Mouse (Mus musculus): ENCODE data around the gene Sirt7. TPM values are rescaled to one million over a fixed set of nuclear protein-coding genes. Genes with fewer than 3 reads are reported as not detected.
"Not testable (repeated sequence)": the region's sequence is repeated elsewhere in the genome, so short reads cannot be mapped to it uniquely, and the experiment has no call there.

Sirt7 gene
- polyA plus RNA-seq, 1 experiment from 2014 or later = 36.6 TPM

DNA sequence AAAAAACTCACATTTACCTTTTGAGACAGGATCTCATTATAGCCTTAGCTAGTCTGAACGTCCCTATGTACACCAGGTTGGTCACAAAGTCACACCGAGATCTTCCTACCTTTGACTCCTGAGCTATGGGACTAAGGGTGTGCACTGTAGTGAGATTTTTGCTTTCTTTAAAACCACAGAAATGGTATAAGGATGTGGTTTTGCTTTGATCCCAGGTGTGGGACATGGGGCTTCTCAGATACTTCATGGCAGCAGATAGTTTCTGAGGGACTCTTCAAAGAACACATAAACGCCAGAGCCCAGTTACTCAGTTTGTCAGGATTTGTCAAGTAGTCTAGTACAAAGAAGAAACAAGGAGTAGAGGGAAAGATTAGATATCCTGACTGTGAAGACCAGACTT, 24.3 kb downstream of the Sirt7 start:
- H3K27me3 ChIP-seq (ENCODE audit: control insufficient read depth, insufficient read depth, low read length) = no peaks in the 10 kb centered on the region
- no peak overlapping the region for H3K9ac ChIP-seq (ENCODE audit: low read length)
- WGBS = 94% methylated on average over 3 of the region's 3 CpGs
- no peak overlapping the region for H3K27ac ChIP-seq (ENCODE audit: low read length)
- H3K4me1 ChIP-seq (ENCODE audit: control insufficient read depth, insufficient read depth, low read length) = peaks cover 25% of the 10 kb centered on the region
- no peak overlapping the region for H3K4me2 ChIP-seq (ENCODE audit: low read depth, low read length)
- ATAC-seq (ENCODE audit: insufficient read depth, low FRiP score) = no peak
- no peak overlapping the region for H3K4me3 ChIP-seq (replicated peaks; ENCODE audit: low read length)
- H3K9me3 ChIP-seq (replicated peaks; ENCODE audit: control insufficient read depth, low read length) = no peaks in the 10 kb centered on the region
- peaks cover 21% of the 10 kb centered on the region; the same call in 1 of the 2 replicates for H3K36me3 ChIP-seq (ENCODE audit: control insufficient read depth, insufficient read depth, low read length)

DNA sequence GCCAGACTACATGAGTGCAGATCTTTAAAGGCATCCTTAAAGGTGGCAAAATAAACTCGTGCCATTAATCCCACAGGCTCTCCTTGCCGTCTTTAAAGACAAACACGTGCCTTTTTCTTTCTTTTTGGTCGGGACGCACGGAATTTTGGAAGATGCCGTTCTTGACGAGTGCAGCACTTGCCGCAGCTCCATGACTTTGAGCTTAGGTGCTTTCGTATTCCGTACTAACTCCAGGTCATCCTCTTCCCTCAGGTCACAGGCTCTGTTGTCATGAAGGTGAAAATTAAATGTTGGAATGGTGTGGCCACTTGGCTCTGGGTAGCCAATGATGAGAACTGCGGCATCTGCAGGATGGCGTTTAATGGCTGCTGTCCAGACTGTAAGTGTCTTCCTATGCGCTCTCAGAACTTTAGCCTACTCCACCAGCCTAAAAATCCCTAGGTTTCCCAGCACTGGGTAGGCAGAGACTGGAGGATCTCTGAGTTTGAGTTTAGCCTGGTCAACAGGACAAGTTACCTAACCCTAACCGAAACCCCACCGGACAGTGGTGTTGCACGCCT, 26.0 kb downstream of the Sirt7 start:
- Histone ChIP-seq H3K27ac (ENCODE audit: low read length) (peak overlapping the region; percentile 87), H3K9me3 (replicated peaks; ENCODE audit: control insufficient read depth, low read length) (no peaks in the 10 kb centered on the region), H3K4me1 (ENCODE audit: control insufficient read depth, insufficient read depth, low read length) (peaks cover 25% of the 10 kb centered on the region), H3K27me3 (ENCODE audit: control insufficient read depth, insufficient read depth, low read length) (no peaks in the 10 kb centered on the region), H3K9ac (ENCODE audit: low read length) (peak overlapping the region; percentile 70), H3K4me2 (ENCODE audit: low read depth, low read length) (peak overlapping the region; percentile 80), H3K36me3 (ENCODE audit: control insufficient read depth, insufficient read depth, low read length) (peaks cover 28% of the 10 kb centered on the region), H3K4me3 (replicated peaks; ENCODE audit: low read length) (peak overlapping the region; percentile 96)
- no peak for ATAC-seq (ENCODE audit: insufficient read depth, low FRiP score)
- WGBS = 40% methylated on average over 17 of the region's 17 CpGs

DNA sequence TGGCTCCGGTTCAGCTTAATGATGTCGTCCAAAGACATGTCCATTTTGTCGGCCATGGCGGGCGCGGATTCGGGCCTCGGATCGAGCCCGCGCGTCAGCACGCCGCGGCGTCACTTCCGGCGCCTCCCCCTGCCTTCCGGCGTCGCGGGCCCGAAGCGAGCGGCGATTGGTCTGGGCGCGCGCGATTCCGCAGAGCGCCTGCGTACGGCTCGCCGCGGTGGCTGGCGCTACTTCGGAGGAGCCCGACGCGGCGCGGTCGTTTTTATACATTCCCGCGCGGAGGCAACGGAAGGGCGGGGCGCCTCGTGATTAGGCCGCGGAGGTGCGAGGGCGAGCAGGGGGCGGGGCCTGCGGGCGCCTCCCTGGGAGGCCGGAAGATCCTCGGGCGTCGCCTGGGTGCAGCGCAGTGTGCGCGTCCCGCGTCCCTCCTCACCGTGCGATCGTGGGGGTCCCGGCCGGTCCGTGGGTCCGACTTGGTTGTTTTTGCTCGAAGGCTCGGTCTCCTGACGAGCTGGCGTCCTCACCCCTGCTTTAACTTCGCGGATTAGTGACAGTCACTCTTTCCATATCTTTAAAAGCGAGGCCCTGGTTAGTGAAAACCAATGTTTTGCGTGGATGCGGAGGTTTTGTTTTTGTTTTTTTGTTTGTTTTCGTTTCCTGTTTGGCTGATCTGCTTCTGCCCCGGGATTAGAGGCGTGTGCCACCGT, 26.6 kb downstream of the Sirt7 start, which contains the start of the genes Alyref and Anapc11:
Alyref (minus strand) TSS at position 83 of the 707 bp plus-strand sequence.
Anapc11 (plus strand) TSS at position 139 of the 707 bp plus-strand sequence.
- no peaks in the 10 kb centered on the region for H3K27me3 ChIP-seq (ENCODE audit: control insufficient read depth, insufficient read depth, low read length)
- H3K4me1 ChIP-seq (ENCODE audit: control insufficient read depth, insufficient read depth, low read length) = peaks cover 25% of the 10 kb centered on the region
- H3K4me2 ChIP-seq (ENCODE audit: low read depth, low read length) = peak within 1 kb of the TSS; percentile 94
- peak within 1 kb of the TSS; percentile 100 for H3K9ac ChIP-seq (ENCODE audit: low read length)
- no peaks in the 10 kb centered on the region for H3K9me3 ChIP-seq (replicated peaks; ENCODE audit: control insufficient read depth, low read length)
- under 1% methylated on average over 83 of the region's 88 CpGs for WGBS
- ATAC-seq (ENCODE audit: insufficient read depth, low FRiP score) = peak; percentile 98
- H3K4me3 ChIP-seq (replicated peaks; ENCODE audit: low read length) = peak within 1 kb of the TSS; percentile 96
- peaks cover 32% of the 10 kb centered on the region for H3K36me3 ChIP-seq (ENCODE audit: control insufficient read depth, insufficient read depth, low read length)
- H3K27ac ChIP-seq (ENCODE audit: low read length) = peak within 1 kb of the TSS; percentile 90

DNA sequence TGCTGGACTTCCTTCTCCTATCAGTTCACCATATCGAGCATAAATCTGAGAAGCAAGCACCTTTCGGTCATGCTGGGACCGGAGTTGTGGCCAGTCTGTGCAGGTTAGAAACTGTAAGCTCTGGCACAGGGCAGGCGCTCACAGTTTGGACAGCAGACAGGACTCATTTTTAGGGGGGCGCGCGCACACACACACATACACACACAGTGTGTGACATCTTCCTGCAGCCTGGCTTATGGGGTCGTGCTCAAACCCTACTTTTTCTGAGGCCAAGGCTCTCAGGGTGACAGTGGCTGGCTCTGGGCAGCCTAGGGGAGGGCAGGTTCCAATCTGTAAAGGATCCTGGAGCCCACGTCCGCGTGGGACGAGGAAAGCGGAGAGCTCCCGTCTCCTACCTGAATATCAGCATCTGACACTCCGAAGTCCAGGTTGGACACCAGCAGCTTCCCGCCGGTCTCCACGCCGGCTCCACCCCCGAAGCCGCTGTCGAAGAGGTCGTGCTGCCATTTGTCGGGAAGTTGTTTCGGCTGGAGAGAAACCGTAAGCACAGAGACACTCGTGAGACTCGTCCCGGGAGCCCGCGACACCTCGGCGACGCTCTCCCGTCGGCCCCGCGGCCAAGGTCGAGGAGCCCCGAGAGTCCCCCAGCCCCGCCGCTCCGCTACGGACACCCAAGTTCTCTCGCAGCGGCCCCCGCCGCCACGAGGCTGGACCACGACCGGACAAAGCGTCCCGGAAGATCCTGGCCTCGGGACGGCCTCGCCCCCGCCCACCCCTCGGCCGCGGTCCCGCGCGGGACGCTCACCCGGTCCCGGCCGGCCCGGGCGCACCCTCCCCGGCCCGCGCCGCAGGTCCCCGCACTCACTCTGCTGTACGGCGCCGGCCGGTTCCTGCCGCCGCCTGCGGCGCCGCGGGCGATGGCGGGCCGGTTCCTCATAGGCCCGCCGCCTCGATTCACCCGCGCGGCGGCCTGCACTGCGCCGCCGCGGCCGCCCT, 27.5 kb downstream of the Sirt7 start:
- peak overlapping the region; percentile 90 for H3K27ac ChIP-seq (ENCODE audit: low read length)
- peaks cover 26% of the 10 kb centered on the region for H3K36me3 ChIP-seq (ENCODE audit: control insufficient read depth, insufficient read depth, low read length)
- H3K4me3 ChIP-seq (replicated peaks; ENCODE audit: low read length) = peak overlapping the region; percentile 96
- no peaks in the 10 kb centered on the region for H3K27me3 ChIP-seq (ENCODE audit: control insufficient read depth, insufficient read depth, low read length)
- peak overlapping the region; percentile 100 for H3K9ac ChIP-seq (ENCODE audit: low read length)
- peaks cover 25% of the 10 kb centered on the region for H3K4me1 ChIP-seq (ENCODE audit: control insufficient read depth, insufficient read depth, low read length)
- 2% methylated on average over 99 of the region's 99 CpGs for WGBS
- H3K9me3 ChIP-seq (replicated peaks; ENCODE audit: control insufficient read depth, low read length) = no peaks in the 10 kb centered on the region
- peak; percentile 5 for ATAC-seq (ENCODE audit: insufficient read depth, low FRiP score)
- peak overlapping the region; percentile 94 for H3K4me2 ChIP-seq (ENCODE audit: low read depth, low read length)

DNA sequence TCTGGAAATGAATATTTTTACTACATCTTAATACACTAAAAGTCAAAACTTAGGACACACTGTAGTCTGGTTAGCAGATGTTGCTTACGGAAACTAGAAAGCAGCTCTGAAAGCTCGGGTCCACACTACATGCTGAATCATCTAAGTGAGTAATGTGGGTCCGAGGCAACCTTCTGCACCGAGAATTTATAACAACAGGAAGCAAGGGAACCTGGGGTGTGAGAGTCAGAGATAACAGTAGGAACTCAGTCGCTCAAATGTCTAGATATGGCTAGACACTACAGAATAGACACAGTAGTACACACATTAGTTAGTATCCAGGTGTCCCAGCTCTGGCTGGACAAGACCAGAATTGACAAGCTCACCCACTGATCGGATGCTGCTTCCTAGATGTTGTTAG, 36.5 kb downstream of the Sirt7 start:
- no peak overlapping the region for H3K4me2 ChIP-seq (ENCODE audit: low read depth, low read length)
- peaks cover 15% of the 10 kb centered on the region; the same call in 1 of the 2 replicates for H3K36me3 ChIP-seq (ENCODE audit: control insufficient read depth, insufficient read depth, low read length)
- no peaks in the 10 kb centered on the region for H3K4me1 ChIP-seq (ENCODE audit: control insufficient read depth, insufficient read depth, low read length)
- no peak overlapping the region for H3K4me3 ChIP-seq (replicated peaks; ENCODE audit: low read length)
- no peak overlapping the region for H3K27ac ChIP-seq (ENCODE audit: low read length)
- no peak overlapping the region for H3K9ac ChIP-seq (ENCODE audit: low read length)
- no peak for ATAC-seq (ENCODE audit: insufficient read depth, low FRiP score)
- 0 out of 2 replicates have a peak, but pooled peaks cover 5% of the 10 kb centered on the region for H3K9me3 ChIP-seq (replicated peaks; ENCODE audit: control insufficient read depth, low read length)
- WGBS = 89% methylated on average over 6 of the region's 6 CpGs
- no peaks in the 10 kb centered on the region for H3K27me3 ChIP-seq (ENCODE audit: control insufficient read depth, insufficient read depth, low read length)

DNA sequence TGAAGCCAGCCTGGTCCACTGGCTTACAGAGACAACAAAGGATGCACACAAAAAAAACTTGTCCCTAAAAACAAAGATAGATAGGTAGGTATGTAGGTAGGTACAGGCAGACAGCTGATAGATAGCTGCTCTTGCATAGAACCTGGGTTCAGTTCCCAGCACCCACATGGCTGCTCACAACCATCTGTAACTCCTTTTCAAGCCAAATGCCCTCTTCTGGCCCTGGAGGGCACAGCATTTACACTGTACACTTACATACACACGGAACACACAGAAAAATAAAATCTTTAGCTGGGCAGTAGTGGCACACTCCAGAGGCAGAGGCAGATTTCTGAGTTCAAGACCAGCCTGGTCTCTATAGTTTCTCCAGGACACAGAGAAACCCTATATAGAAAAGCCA, 41.1 kb downstream of the Sirt7 start:
- Histone ChIP-seq H3K9me3 (replicated peaks; ENCODE audit: control insufficient read depth, low read length) (0 out of 2 replicates have a peak, but pooled peaks cover 5% of the 10 kb centered on the region), H3K9ac (ENCODE audit: low read length) (no peak overlapping the region), H3K4me3 (replicated peaks; ENCODE audit: low read length) (no peak overlapping the region), H3K27ac (ENCODE audit: low read length) (no peak overlapping the region), H3K27me3 (ENCODE audit: control insufficient read depth, insufficient read depth, low read length) (no peaks in the 10 kb centered on the region), H3K36me3 (ENCODE audit: control insufficient read depth, insufficient read depth, low read length) (peaks cover 22% of the 10 kb centered on the region), H3K4me2 (ENCODE audit: low read depth, low read length) (no peak overlapping the region), H3K4me1 (ENCODE audit: control insufficient read depth, insufficient read depth, low read length) (peaks cover 22% of the 10 kb centered on the region)
- WGBS = 97% methylated on average over 1 of the region's 1 CpGs
- ATAC-seq (ENCODE audit: insufficient read depth, low FRiP score) = no peak

DNA sequence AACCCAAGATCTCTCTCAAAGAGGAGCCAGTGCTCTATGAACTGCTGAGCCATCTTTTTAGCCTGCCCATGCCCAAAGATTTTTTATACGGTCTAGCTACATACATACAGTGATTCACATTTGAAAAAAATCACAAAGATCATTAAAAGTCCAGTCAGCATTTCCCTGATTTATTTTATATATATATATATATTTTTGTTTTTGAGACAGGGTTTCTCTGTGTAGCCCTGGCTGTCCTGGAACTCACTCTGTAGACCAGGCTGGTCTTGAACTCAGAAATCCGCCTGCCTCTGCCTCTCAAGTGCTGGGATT, 42.1 kb downstream of the Sirt7 start:
- not testable (repeated sequence) for H3K27ac ChIP-seq (ENCODE audit: low read length); H3K4me2 ChIP-seq (ENCODE audit: low read depth, low read length); H3K4me3 ChIP-seq (replicated peaks; ENCODE audit: low read length); H3K9ac ChIP-seq (ENCODE audit: low read length); ATAC-seq (ENCODE audit: insufficient read depth, low FRiP score); H3K9me3 ChIP-seq (replicated peaks; ENCODE audit: control insufficient read depth, low read length); H3K27me3 ChIP-seq (ENCODE audit: control insufficient read depth, insufficient read depth, low read length)
- 95% methylated on average over 2 of the region's 2 CpGs for WGBS
- Histone ChIP-seq H3K4me1 (ENCODE audit: control insufficient read depth, insufficient read depth, low read length) (peaks cover 22% of the 10 kb centered on the region), H3K36me3 (ENCODE audit: control insufficient read depth, insufficient read depth, low read length) (peaks cover 32% of the 10 kb centered on the region)

DNA sequence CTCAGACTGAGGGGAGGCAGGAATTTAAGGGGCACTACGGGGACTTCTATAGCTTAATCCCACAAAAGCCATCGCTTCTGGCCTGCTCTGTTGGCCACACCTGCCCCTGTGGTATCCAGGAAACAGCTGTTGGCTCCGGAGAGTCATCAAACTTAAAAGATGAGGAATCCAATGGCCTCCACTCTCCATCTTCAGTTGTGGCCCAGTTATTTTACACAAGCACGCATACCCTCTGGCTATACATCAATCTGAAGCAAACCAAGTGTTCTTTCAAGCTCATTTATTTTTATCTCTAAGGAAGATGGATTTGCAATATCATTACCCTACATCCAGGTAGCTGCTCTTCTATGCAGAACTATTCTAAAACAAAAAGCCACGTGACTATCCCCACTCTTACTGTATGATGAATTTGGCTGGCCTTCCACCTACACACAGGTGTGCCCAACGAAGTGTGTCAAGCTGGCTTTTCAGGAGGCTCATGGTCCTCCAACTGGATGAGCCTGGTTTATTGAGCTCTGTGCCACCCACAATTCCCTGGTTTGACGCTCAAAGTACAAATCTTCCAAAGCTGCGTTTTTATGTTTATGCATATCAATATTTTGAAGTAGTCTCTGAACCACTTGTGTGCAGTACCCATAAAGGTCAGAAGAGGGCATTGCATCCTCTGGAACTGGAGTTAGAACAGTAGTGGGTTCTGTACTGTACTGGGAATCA, 42.6 kb downstream of the Sirt7 start:
- H3K27ac ChIP-seq (ENCODE audit: low read length) = peak overlapping the region; percentile 94
- ATAC-seq (ENCODE audit: insufficient read depth, low FRiP score) = no peak
- peaks cover 22% of the 10 kb centered on the region for H3K4me1 ChIP-seq (ENCODE audit: control insufficient read depth, insufficient read depth, low read length)
- H3K9me3 ChIP-seq (replicated peaks; ENCODE audit: control insufficient read depth, low read length) = 0 out of 2 replicates have a peak, but pooled peaks cover 5% of the 10 kb centered on the region
- H3K4me2 ChIP-seq (ENCODE audit: low read depth, low read length) = peak overlapping the region; percentile 96
- WGBS = 68% methylated on average over 8 of the region's 8 CpGs
- peak overlapping the region; percentile 98 for H3K9ac ChIP-seq (ENCODE audit: low read length)
- H3K27me3 ChIP-seq (ENCODE audit: control insufficient read depth, insufficient read depth, low read length) = no peaks in the 10 kb centered on the region
- peak overlapping the region; percentile 94 for H3K4me3 ChIP-seq (replicated peaks; ENCODE audit: low read length)
- H3K36me3 ChIP-seq (ENCODE audit: control insufficient read depth, insufficient read depth, low read length) = peaks cover 36% of the 10 kb centered on the region
